Mouse (Mus musculus): Measurements from ENCODE around the gene Hoxd11. TPM values are rescaled to one million over a fixed set of nuclear protein-coding genes. Genes with fewer than 3 reads are reported as not detected.
A peak's percentile ranks its signal among the peaks of the same experiment; 100 is the strongest.

Hoxd11 gene
- polyA plus RNA-seq, 1 experiment, result 2.1 TPM

DNA sequence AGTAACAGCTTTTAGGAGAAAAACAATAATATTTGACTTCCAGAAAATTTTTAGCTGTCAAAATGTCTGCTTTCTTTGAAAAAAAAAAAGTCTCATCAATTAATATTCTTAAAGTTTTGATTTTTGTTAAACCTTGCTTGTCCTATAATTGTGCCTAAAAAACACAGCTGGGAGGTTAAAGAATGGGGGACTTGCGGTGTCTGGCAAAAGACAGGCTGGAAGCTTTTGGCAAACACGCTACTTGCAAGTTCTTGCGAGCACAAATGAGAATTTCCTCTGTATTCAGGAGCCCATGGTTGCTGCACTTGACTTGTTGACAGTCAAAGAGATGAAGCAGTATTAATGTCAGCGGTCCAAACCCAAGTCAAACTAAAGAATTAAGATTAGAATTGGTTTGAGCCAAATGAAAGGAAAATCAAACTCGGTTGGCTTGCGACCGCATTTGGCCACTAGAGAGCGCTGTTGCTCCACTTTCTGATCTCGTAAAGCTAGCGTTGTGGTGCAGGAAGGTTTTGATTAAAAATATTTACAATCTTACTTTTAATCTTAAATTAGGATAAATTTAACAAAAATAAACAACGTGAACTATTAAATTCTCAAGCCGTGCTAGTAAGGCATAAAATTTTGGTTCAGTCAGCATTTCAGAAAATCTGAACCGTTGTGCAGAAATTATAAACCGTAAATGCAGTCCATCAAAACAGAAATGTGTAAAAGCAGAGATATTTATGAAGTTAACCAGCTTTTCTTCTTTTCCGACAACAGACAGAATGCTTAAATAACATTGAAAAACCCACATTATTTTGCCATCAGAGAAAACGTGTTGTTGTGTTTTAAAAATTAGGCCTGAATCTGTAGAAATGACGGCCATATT is 22.8 kb downstream of the Hoxd11 start:
- Histone ChIP-seq H3K27me3 (replicated peaks; ENCODE audit: control insufficient read depth, insufficient read depth, low read length) (no peaks in the 10 kb centered on the region), H3K36me3 (ENCODE audit: control insufficient read depth, insufficient read depth, low read length) (no peaks in the 10 kb centered on the region), H3K27ac (ENCODE audit: insufficient read depth, low read depth, low read length) (peak overlapping the region; percentile 90), H3K4me3 (ENCODE audit: insufficient read depth, low read depth, low read length) (peak overlapping the region; percentile 32), H3K4me1 (ENCODE audit: control insufficient read depth, insufficient read depth, low read length) (no peaks in the 10 kb centered on the region)
- 20% methylated on average over 17 of the region's 17 CpGs for WGBS
- DNase-seq, result peak; percentile 89
- no peak for TF ChIP-seq POLR2A (IDR thresholded peaks at IDR 0.05; ENCODE audit: low read depth, low read length)
- TF ChIP-seq CTCF (conservative IDR thresholded peaks at IDR 0.05; ENCODE audit: insufficient read depth, insufficient read length, low read depth, low read length), result peak; percentile 89

GRCm38 (mm10) chr2:74702820-74703219 is 23.5 kb downstream of the Hoxd11 start:
- TF ChIP-seq POLR2A (IDR thresholded peaks at IDR 0.05; ENCODE audit: low read depth, low read length) (no peak), CTCF (conservative IDR thresholded peaks at IDR 0.05; ENCODE audit: insufficient read depth, insufficient read length, low read depth, low read length) (no peak)
- Histone ChIP-seq H3K4me3 (ENCODE audit: insufficient read depth, low read depth, low read length) (no peak overlapping the region), H3K36me3 (ENCODE audit: control insufficient read depth, insufficient read depth, low read length) (no peaks in the 10 kb centered on the region), H3K27me3 (replicated peaks; ENCODE audit: control insufficient read depth, insufficient read depth, low read length) (no peaks in the 10 kb centered on the region), H3K4me1 (ENCODE audit: control insufficient read depth, insufficient read depth, low read length) (no peaks in the 10 kb centered on the region), H3K27ac (ENCODE audit: insufficient read depth, low read depth, low read length) (peak overlapping the region; percentile 78)
- no peak for DNase-seq
- 63% methylated on average over 6 of the region's 6 CpGs for WGBS

DNA sequence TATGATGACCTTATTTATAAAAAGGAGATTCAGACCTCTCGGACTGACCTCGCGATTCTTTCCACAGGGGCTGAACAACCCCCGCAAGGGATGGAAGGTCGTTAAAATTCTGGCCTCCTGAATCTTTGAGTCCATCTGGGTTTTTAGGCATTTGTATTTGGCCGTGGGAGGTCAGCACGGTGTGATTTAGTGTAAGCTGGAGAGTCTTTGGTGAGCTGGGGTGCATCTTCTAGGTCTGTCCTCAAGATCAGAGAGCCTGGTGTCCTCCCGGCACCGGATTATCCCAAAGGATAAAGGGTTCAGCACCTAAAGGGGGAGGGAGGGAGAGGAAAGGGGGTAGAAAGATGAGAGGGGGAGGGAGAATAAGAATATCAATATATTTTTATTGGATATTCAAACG is 24.0 kb downstream of the Hoxd11 start:
- peak overlapping the region; percentile 97 for H3K27ac ChIP-seq (ENCODE audit: insufficient read depth, low read depth, low read length)
- H3K4me1 ChIP-seq (ENCODE audit: control insufficient read depth, insufficient read depth, low read length), result no peaks in the 10 kb centered on the region
- no peak for DNase-seq
- H3K27me3 ChIP-seq (replicated peaks; ENCODE audit: control insufficient read depth, insufficient read depth, low read length), result no peaks in the 10 kb centered on the region
- WGBS, result 61% methylated on average over 10 of the region's 10 CpGs
- H3K36me3 ChIP-seq (ENCODE audit: control insufficient read depth, insufficient read depth, low read length), result no peaks in the 10 kb centered on the region
- no peak for TF ChIP-seq POLR2A (IDR thresholded peaks at IDR 0.05; ENCODE audit: low read depth, low read length)
- no peak for TF ChIP-seq CTCF (conservative IDR thresholded peaks at IDR 0.05; ENCODE audit: insufficient read depth, insufficient read length, low read depth, low read length)
- H3K4me3 ChIP-seq (ENCODE audit: insufficient read depth, low read depth, low read length), result no peak overlapping the region

DNA sequence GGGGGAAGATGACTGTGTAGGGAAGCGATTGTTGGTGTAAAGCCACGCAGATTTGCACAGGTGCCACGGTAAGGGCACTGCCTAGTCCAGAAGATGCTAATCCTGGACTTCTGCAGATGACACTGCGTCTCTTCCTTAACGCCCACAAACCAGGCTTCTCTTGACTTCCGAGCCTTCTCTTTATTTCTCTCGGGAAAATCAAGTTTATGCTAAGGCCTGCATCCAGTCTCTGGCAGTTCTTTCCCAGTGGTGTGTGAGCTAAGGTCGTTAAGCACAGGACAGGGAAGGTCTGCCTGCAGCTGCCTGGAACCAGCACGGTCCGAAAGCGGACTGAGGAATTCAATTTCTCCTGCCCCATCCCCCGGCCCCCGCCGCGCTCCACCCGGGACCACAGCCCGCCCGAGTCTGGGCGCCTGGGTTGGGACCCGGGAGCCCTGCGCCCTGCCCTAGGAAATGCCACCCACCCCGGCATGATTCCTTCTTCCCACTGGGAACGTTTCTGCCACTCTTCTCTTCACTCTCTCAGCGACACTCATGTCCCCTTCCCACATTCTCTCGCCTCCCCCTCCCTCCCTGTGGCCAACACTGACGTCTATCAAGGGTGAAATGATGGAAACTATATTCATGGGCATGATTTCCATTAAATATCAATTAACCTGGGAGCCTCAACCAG is 24.5 kb downstream of the Hoxd11 start:
- peak overlapping the region; percentile 97 for H3K27ac ChIP-seq (ENCODE audit: insufficient read depth, low read depth, low read length)

GRCm38 (mm10) chr2:74704393-74704998 is 25.1 kb downstream of the Hoxd11 start, which contains the start of gene Hoxd8:
Gene Hoxd8 (plus strand): TSS chr2:74704615.
- Histone ChIP-seq H3K27me3 (replicated peaks; ENCODE audit: control insufficient read depth, insufficient read depth, low read length) (no peaks in the 10 kb centered on the region), H3K4me1 (ENCODE audit: control insufficient read depth, insufficient read depth, low read length) (peaks cover 3% of the 10 kb centered on the region; the same call in 1 of the 2 replicates), H3K27ac (ENCODE audit: insufficient read depth, low read depth, low read length) (peak within 1 kb of the TSS; percentile 97), H3K36me3 (ENCODE audit: control insufficient read depth, insufficient read depth, low read length) (no peaks in the 10 kb centered on the region), H3K4me3 (ENCODE audit: insufficient read depth, low read depth, low read length) (peak within 1 kb of the TSS; percentile 72)
- DNase-seq, result peak; percentile 90
- 2% methylated on average over 50 of the region's 52 CpGs for WGBS
- TF ChIP-seq CTCF (conservative IDR thresholded peaks at IDR 0.05; ENCODE audit: insufficient read depth, insufficient read length, low read depth, low read length) (no peak), POLR2A (IDR thresholded peaks at IDR 0.05; ENCODE audit: low read depth, low read length) (no peak)

More for the DNA sequence above, 24.5 kb downstream of the Hoxd11 start:
- 39% methylated on average over 26 of the region's 26 CpGs for WGBS
- H3K4me3 ChIP-seq (ENCODE audit: insufficient read depth, low read depth, low read length), result peak overlapping the region; percentile 72
- H3K4me1 ChIP-seq (ENCODE audit: control insufficient read depth, insufficient read depth, low read length), result peaks cover 3% of the 10 kb centered on the region; the same call in 1 of the 2 replicates
- H3K27me3 ChIP-seq (replicated peaks; ENCODE audit: control insufficient read depth, insufficient read depth, low read length), result no peaks in the 10 kb centered on the region
- no peak for TF ChIP-seq CTCF (conservative IDR thresholded peaks at IDR 0.05; ENCODE audit: insufficient read depth, insufficient read length, low read depth, low read length)
- TF ChIP-seq POLR2A (IDR thresholded peaks at IDR 0.05; ENCODE audit: low read depth, low read length), result no peak
- DNase-seq, result peak; percentile 83
- H3K36me3 ChIP-seq (ENCODE audit: control insufficient read depth, insufficient read depth, low read length), result no peaks in the 10 kb centered on the region

DNA sequence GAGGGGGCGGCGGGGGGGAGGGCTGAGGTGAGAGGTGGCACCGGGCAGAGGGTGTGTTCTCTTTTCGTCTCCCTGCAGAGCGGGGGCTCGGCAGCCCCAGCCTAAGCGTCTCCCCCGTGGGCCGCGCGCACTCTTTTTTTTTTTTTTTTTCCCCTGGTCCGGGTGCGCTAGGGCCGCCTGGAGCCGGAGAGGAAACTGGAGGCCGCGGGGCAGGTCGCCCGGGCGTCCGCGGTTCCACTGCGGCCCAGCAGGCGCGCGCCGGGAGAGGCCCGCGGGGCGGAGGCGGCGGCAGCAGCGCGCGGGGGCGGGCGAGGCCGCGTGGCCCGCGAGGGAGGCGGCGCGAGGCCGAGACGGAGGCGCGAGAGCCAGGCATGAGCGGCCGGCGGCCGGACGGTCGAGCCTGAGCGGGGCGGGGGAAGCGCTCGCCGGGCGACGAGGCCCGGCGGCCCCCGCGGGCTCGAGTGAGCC is 25.7 kb downstream of the Hoxd11 start:
- Histone ChIP-seq H3K4me3 (ENCODE audit: insufficient read depth, low read depth, low read length) (peak overlapping the region; percentile 72), H3K27ac (ENCODE audit: insufficient read depth, low read depth, low read length) (peak overlapping the region; percentile 97), H3K27me3 (replicated peaks; ENCODE audit: control insufficient read depth, insufficient read depth, low read length) (no peaks in the 10 kb centered on the region), H3K4me1 (ENCODE audit: control insufficient read depth, insufficient read depth, low read length) (peaks cover 3% of the 10 kb centered on the region; the same call in 1 of the 2 replicates), H3K36me3 (ENCODE audit: control insufficient read depth, insufficient read depth, low read length) (no peaks in the 10 kb centered on the region)
- TF ChIP-seq POLR2A (IDR thresholded peaks at IDR 0.05; ENCODE audit: low read depth, low read length) (no peak), CTCF (conservative IDR thresholded peaks at IDR 0.05; ENCODE audit: insufficient read depth, insufficient read length, low read depth, low read length) (no peak)
- peak; percentile 66 for DNase-seq
- under 1% methylated on average over 53 of the region's 66 CpGs for WGBS
